Mouse (Mus musculus) cerebellum, adult 11-12 months (tissue): ENCODE results near the gene Sh2d3c.

ENCODE experiments used
- DNase-seq: peaks from one replicate; pipeline ENCODE4 v3.0.0; 2022

Gene Sh2d3c

GRCm38 (mm10) chr2:32798251-32798962, 77.6 kb downstream of the Sh2d3c start:
- DNase-seq, result no peak
